Mouse (Mus musculus) spleen, adult 2 months (tissue): ENCODE results near the gene Lrrc72. TPM values are rescaled to one million over a fixed set of nuclear protein-coding genes. Genes with fewer than 3 reads are reported as not detected.

Experiments used
- DNase-seq, 2 experiments: peaks; one replicate each; pipeline versions ENCODE4 v3.0.0 to v3.0.0-alpha.2; 2012 to 2021; ENCODE audit warnings: low spot score in 2 of 2, low read depth in 1 of 2
- H3K27ac ChIP-seq: fragments of 200-500 bp; 2 replicates; pipeline ENCODE4 v1.5.1; 2012; ENCODE audit warnings: low read length, inconsistent platforms; ENCODE audit not compliant: insufficient read depth
- H3K27me3 ChIP-seq: fragments of 200-500 bp; 2 replicates; pipeline ENCODE4 v1.6.1; 2012; ENCODE audit warnings: mild to moderate bottlenecking, moderate library complexity, low read length, inconsistent platforms; ENCODE audit not compliant: control insufficient read depth, insufficient read depth
- H3K36me3 ChIP-seq: fragments of 200-500 bp; 2 replicates; pipeline ENCODE4 v1.6.1; 2012; ENCODE audit warnings: mild to moderate bottlenecking, low read length, inconsistent platforms; ENCODE audit not compliant: control insufficient read depth, insufficient read depth
- H3K4me1 ChIP-seq: fragments of 200-500 bp; 2 replicates; pipeline ENCODE4 v1.6.1; 2011; ENCODE audit warnings: inconsistent platforms; ENCODE audit not compliant: control insufficient read depth, insufficient read depth, insufficient read length
- H3K4me3 ChIP-seq: fragments of 200-500 bp; 2 replicates; pipeline ENCODE4 v1.5.1; 2011; ENCODE audit warnings: mild to moderate bottlenecking, inconsistent platforms; ENCODE audit not compliant: insufficient read depth, insufficient read length; ENCODE audit errors: extremely low read depth
- CTCF ChIP-seq: fragments of 200-500 bp; IDR thresholded peaks from 2 replicates; pipeline ENCODE4 v1.5.1; 2011; ENCODE audit warnings: mild to moderate bottlenecking, inconsistent platforms; ENCODE audit not compliant: insufficient read depth, insufficient read length, insufficient replicate concordance; ENCODE audit errors: extremely low read depth
- POLR2A ChIP-seq: fragments of 200-500 bp; IDR thresholded peaks from 2 replicates; pipeline ENCODE4 v1.6.1; 2011; ENCODE audit warnings: low read depth, low read length, inconsistent platforms
- WGBS: fragments of 180-500 bp; shearing (Covaris S2); methylation state at CpG from one replicate; pipeline ENCODE4 v1.1.7; 2018; 5-methylcytosine and 5-hydroxymethylcytosine counted together
- polyA plus RNA-seq: library from polyadenylated mRNA; depleted of rRNA; stranded (reverse); fragments of >200 nt; gene quantifications from 2 replicates; pipeline ENCODE4 v1.2.3, GENCODE M21; 2012

Gene Lrrc72
- polyA plus RNA-seq, 1 experiment = not detected

DNA sequence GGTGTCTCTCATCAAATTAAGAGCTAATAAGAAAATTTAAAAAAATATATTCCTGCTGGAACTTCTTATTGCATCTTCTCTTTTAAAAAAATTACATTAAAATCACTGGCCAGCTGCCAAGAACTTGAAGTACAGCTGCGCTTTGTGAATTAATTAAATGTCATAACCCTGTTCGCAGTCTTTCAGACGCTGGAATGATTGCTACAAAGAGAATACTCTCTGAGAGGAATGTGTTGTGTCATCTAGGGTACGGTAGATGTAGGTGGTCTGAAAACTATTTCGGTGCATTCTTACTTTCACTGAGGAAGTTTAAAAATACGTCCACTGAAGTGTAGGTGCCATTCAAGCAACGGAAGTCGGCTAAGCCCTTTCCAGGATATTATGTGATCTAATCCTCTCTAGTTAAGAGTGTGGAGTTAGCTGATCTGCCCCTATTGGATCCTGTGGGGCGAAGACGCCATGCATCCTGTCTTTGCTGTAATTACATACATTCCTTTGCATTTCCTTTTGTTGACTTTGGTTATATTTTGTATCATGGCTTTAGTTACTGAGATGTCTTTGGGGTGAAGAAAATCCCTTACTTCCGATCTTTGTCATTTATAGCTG, 9.0 kb upstream of the Lrrc72 start:
- no peak for TF ChIP-seq POLR2A
- no peaks in the 10 kb centered on the region for H3K4me1 ChIP-seq
- no peak for DNase-seq
- WGBS = 89% methylated on average over 11 of the region's 11 CpGs
- no peaks in the 10 kb centered on the region for H3K27me3 ChIP-seq
- no peak overlapping the region for H3K4me3 ChIP-seq
- H3K36me3 ChIP-seq = no peaks in the 10 kb centered on the region
- H3K27ac ChIP-seq = no peak overlapping the region

GRCm38 (mm10) chr12:36255413-36255812, 2.2 kb upstream of the Lrrc72 start:
- DNase-seq = no peak
- TF ChIP-seq CTCF (no peak), POLR2A (no peak)
- H3K4me3 ChIP-seq = no peak overlapping the region
- no peaks in the 10 kb centered on the region for H3K36me3 ChIP-seq
- no peaks in the 10 kb centered on the region; the same call in 1 of the 2 replicates for H3K27me3 ChIP-seq
- WGBS = 71% methylated on average over 5 of the region's 5 CpGs
- H3K27ac ChIP-seq = no peak overlapping the region
- no peaks in the 10 kb centered on the region for H3K4me1 ChIP-seq

DNA sequence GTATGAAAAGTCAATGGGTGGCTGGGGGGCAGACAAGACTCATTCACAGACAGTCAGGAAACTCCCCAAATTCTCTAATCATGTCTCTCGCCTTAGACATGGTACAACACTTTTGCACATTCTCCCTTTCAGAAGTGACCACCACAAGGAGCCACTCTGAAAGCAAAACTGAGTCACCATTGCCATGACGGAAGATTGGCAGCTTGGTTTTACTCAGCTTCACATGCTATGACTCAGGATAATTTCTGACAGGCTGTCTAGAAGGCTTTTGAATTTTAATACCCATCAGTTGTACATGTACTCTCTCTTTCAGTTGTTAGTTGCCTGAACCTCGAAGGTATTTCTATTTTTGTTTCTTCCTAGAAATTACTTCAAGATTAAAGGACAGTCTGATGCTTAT, 12.0 kb downstream of the Lrrc72 start:
- no peaks in the 10 kb centered on the region for H3K4me1 ChIP-seq
- no peaks in the 10 kb centered on the region for H3K27me3 ChIP-seq
- 69% methylated on average over 3 of the region's 3 CpGs for WGBS
- H3K4me3 ChIP-seq = no peak overlapping the region
- H3K36me3 ChIP-seq = no peaks in the 10 kb centered on the region
- H3K27ac ChIP-seq = no peak overlapping the region
- TF ChIP-seq POLR2A (no peak), CTCF (no peak)
- no peak for DNase-seq

DNA sequence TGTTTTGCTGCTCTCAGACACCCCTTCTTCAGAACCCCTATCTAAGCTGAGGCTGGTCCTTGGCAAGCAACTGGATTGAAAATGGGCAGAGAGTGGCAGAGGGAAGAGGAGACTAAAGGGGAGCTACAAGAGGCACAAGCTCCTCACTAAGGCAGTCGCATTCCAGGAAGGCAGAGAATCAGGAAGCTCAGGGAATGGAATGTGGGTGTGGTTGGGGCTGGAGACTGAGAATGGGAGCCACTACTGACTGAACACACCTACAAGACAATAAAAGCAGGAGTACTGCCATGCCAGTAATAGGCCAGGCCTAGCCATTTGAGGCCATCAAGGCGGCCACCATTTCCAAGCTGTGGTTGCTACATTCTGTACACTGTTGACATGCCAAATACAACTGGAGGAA, 21.8 kb downstream of the Lrrc72 start:
- no peaks in the 10 kb centered on the region for H3K4me1 ChIP-seq
- H3K27me3 ChIP-seq = no peaks in the 10 kb centered on the region
- TF ChIP-seq POLR2A (no peak), CTCF (no peak)
- H3K4me3 ChIP-seq = no peak overlapping the region
- WGBS = 92% methylated on average over 2 of the region's 2 CpGs
- no peaks in the 10 kb centered on the region for H3K36me3 ChIP-seq
- no peak overlapping the region for H3K27ac ChIP-seq
- no peak for DNase-seq

GRCm38 (mm10) chr12:36224392-36224791, 28.8 kb downstream of the Lrrc72 start:
- Histone ChIP-seq H3K4me1 (no peaks in the 10 kb centered on the region), H3K36me3 (no peaks in the 10 kb centered on the region), H3K4me3 (no peak overlapping the region), H3K27me3 (no peaks in the 10 kb centered on the region), H3K27ac (no peak overlapping the region)
- WGBS = 82% methylated on average over 4 of the region's 4 CpGs
- DNase-seq = no peak
- TF ChIP-seq CTCF = no peak
- no peak for TF ChIP-seq POLR2A

GRCm38 (mm10) chr12:36216905-36217304, 36.3 kb downstream of the Lrrc72 start:
- H3K27me3 ChIP-seq = no peaks in the 10 kb centered on the region
- no peaks in the 10 kb centered on the region for H3K36me3 ChIP-seq
- H3K27ac ChIP-seq = no peak overlapping the region
- TF ChIP-seq CTCF (no peak), POLR2A (no peak)
- WGBS = 23% methylated on average over 10 of the region's 10 CpGs
- no peak for DNase-seq
- peaks cover 4% of the 10 kb centered on the region; the same call in 1 of the 2 replicates for H3K4me1 ChIP-seq
- peak overlapping the region; percentile 21; the same call in 1 of the 2 replicates for H3K4me3 ChIP-seq

DNA sequence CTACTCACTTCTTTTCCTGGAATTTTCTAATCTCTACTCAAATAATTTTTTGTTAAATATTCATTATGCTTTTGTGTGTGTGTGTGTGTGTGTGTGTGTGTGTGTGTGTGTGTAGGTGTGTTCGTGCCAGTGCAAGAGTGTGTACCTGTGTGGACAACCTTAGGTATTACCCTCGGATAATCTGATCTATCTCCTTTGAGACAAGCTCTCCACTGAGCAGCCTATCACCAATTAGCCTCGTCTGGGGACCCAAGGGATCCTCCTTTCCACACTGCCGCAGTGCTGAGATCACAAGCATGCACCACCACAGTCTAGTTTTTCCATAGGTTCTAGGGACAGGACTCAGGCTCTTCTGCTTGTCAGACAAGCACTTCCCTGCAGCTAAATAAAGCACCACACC, 37.0 kb downstream of the Lrrc72 start:
- WGBS = 75% methylated on average over 4 of the region's 4 CpGs
- Histone ChIP-seq H3K27me3 (no peaks in the 10 kb centered on the region), H3K4me1 (peaks cover 4% of the 10 kb centered on the region; the same call in 1 of the 2 replicates), H3K4me3 (no peak overlapping the region), H3K36me3 (no peaks in the 10 kb centered on the region), H3K27ac (no peak overlapping the region)
- no peak for TF ChIP-seq CTCF
- TF ChIP-seq POLR2A = no peak
- no peak for DNase-seq
